Mouse (Mus musculus): ENCODE measurements at regions not wholly inside any gene's neighbourhood (a gene's known extent, or its start where the extent isn't known, plus 50 kb on each side); places are given as distances from the start of the nearest gene placed in this dataset.

- Histone ChIP-seq H3K9me3 (no peaks in the 10 kb centered on the region), H3K9ac (replicated peaks) (no peak overlapping the region), H3K4me3 (no peak overlapping the region), H3K27ac (replicated peaks) (peak overlapping the region; percentile 89), H3K36me3 (no peaks in the 10 kb centered on the region), H3K27me3 (no peaks in the 10 kb centered on the region), H3K4me1 (peaks cover 37% of the 10 kb centered on the region), H3K4me2 (replicated peaks) (no peak overlapping the region)
- WGBS: 62% methylated on average over 11 of the region's 11 CpGs
- no peak for ATAC-seq (replicated peaks)
Measured at GRCm38 (mm10) chr5:112042236-112042635, 210.1 kb downstream of the Cryba4 start.

- Histone ChIP-seq H3K9ac (replicated peaks) (no peak overlapping the region; the same call in 1 of the 2 replicates), H3K4me2 (replicated peaks) (peak overlapping the region; percentile 17; the same call in 1 of the 2 replicates), H3K9me3 (no peaks in the 10 kb centered on the region), H3K4me1 (peaks cover 46% of the 10 kb centered on the region), H3K27me3 (no peaks in the 10 kb centered on the region), H3K36me3 (no peaks in the 10 kb centered on the region), H3K27ac (replicated peaks) (peak overlapping the region; percentile 78), H3K4me3 (no peak overlapping the region)
- peak; percentile 83 for ATAC-seq (replicated peaks)
- WGBS: 6% methylated on average over 16 of the region's 16 CpGs
Measured at GRCm38 (mm10) chr5:112050046-112050782, 202.1 kb downstream of the Cryba4 start.

GRCm38 (mm10) chr5:112050906-112051305, 201.4 kb downstream of the Cryba4 start:
- peak overlapping the region; percentile 78 for H3K27ac ChIP-seq (replicated peaks)
- H3K9ac ChIP-seq (replicated peaks): no peak overlapping the region
- no peak overlapping the region for H3K4me2 ChIP-seq (replicated peaks)
- H3K36me3 ChIP-seq: no peaks in the 10 kb centered on the region
- H3K4me1 ChIP-seq: peaks cover 46% of the 10 kb centered on the region
- ATAC-seq (replicated peaks): peak; percentile 21; the same call in 1 of the 2 replicates
- H3K27me3 ChIP-seq: no peaks in the 10 kb centered on the region
- 18% methylated on average over 4 of the region's 5 CpGs for WGBS
- H3K9me3 ChIP-seq: no peaks in the 10 kb centered on the region
- H3K4me3 ChIP-seq: no peak overlapping the region

GRCm38 (mm10) chr5:112051786-112052185, 200.5 kb downstream of the Cryba4 start:
- no peak overlapping the region for H3K4me2 ChIP-seq (replicated peaks)
- peaks cover 46% of the 10 kb centered on the region for H3K4me1 ChIP-seq
- H3K4me3 ChIP-seq: no peak overlapping the region
- 67% methylated on average over 10 of the region's 10 CpGs for WGBS
- peak overlapping the region; percentile 78 for H3K27ac ChIP-seq (replicated peaks)
- H3K9ac ChIP-seq (replicated peaks): no peak overlapping the region
- ATAC-seq (replicated peaks): no peak
- no peaks in the 10 kb centered on the region for H3K9me3 ChIP-seq
- no peaks in the 10 kb centered on the region for H3K36me3 ChIP-seq
- H3K27me3 ChIP-seq: no peaks in the 10 kb centered on the region

- Histone ChIP-seq H3K9ac (replicated peaks) (no peak overlapping the region), H3K4me1 (peaks cover 46% of the 10 kb centered on the region), H3K4me2 (replicated peaks) (no peak overlapping the region), H3K27ac (replicated peaks) (peak overlapping the region; percentile 62; the same call in 1 of the 2 replicates), H3K4me3 (no peak overlapping the region), H3K9me3 (no peaks in the 10 kb centered on the region), H3K36me3 (no peaks in the 10 kb centered on the region), H3K27me3 (no peaks in the 10 kb centered on the region)
- 83% methylated on average over 5 of the region's 5 CpGs for WGBS
- ATAC-seq (replicated peaks): no peak
Measured at GRCm38 (mm10) chr5:112053600-112054155, 198.6 kb downstream of the Cryba4 start.

- 83% methylated on average over 4 of the region's 4 CpGs for WGBS
- no peaks in the 10 kb centered on the region for H3K9me3 ChIP-seq
- no peaks in the 10 kb centered on the region for H3K36me3 ChIP-seq
- no peak for ATAC-seq (replicated peaks)
- peaks cover 37% of the 10 kb centered on the region for H3K4me1 ChIP-seq
- H3K4me3 ChIP-seq: no peak overlapping the region
- H3K27ac ChIP-seq (replicated peaks): no peak overlapping the region
- no peaks in the 10 kb centered on the region for H3K27me3 ChIP-seq
- no peak overlapping the region for H3K9ac ChIP-seq (replicated peaks)
- no peak overlapping the region for H3K4me2 ChIP-seq (replicated peaks)
Measured at GRCm38 (mm10) chr5:112055018-112055417, 197.3 kb downstream of the Cryba4 start.

GRCm38 (mm10) chr5:112069917-112070316, 182.4 kb downstream of the Cryba4 start:
- H3K4me1 ChIP-seq: 0 out of 2 replicates have a peak, but pooled peaks cover 1% of the 10 kb centered on the region
- H3K9ac ChIP-seq (replicated peaks): no peak overlapping the region
- 87% methylated on average over 13 of the region's 13 CpGs for WGBS
- no peak overlapping the region for H3K27ac ChIP-seq (replicated peaks)
- H3K27me3 ChIP-seq: no peaks in the 10 kb centered on the region
- H3K36me3 ChIP-seq: no peaks in the 10 kb centered on the region
- H3K4me2 ChIP-seq (replicated peaks): no peak overlapping the region
- H3K9me3 ChIP-seq: no peaks in the 10 kb centered on the region
- no peak for ATAC-seq (replicated peaks)
- H3K4me3 ChIP-seq: no peak overlapping the region

GRCm38 (mm10) chr5:112072456-112072855, 179.9 kb downstream of the Cryba4 start:
- no peak overlapping the region for H3K9ac ChIP-seq (replicated peaks)
- H3K36me3 ChIP-seq: no peaks in the 10 kb centered on the region
- H3K27ac ChIP-seq (replicated peaks): no peak overlapping the region
- no peaks in the 10 kb centered on the region for H3K27me3 ChIP-seq
- H3K4me2 ChIP-seq (replicated peaks): no peak overlapping the region
- WGBS: 66% methylated on average over 4 of the region's 4 CpGs
- no peak overlapping the region for H3K4me3 ChIP-seq
- no peaks in the 10 kb centered on the region for H3K9me3 ChIP-seq
- H3K4me1 ChIP-seq: peaks cover 8% of the 10 kb centered on the region
- ATAC-seq (replicated peaks): no peak

GRCm38 (mm10) chr5:112077097-112077496, 175.2 kb downstream of the Cryba4 start:
- no peak overlapping the region for H3K27ac ChIP-seq (replicated peaks)
- H3K4me3 ChIP-seq: no peak overlapping the region
- H3K4me2 ChIP-seq (replicated peaks): no peak overlapping the region
- H3K9me3 ChIP-seq: no peaks in the 10 kb centered on the region
- no peak overlapping the region for H3K9ac ChIP-seq (replicated peaks)
- 0 out of 2 replicates have a peak, but pooled peaks have one; percentile 35 for ATAC-seq (replicated peaks)
- WGBS: 13% methylated on average over 14 of the region's 14 CpGs
- H3K36me3 ChIP-seq: no peaks in the 10 kb centered on the region
- no peaks in the 10 kb centered on the region for H3K27me3 ChIP-seq
- H3K4me1 ChIP-seq: peaks cover 20% of the 10 kb centered on the region

- Histone ChIP-seq H3K4me3 (no peak overlapping the region), H3K9me3 (no peaks in the 10 kb centered on the region), H3K9ac (replicated peaks) (no peak overlapping the region), H3K4me2 (replicated peaks) (no peak overlapping the region), H3K36me3 (no peaks in the 10 kb centered on the region), H3K4me1 (peaks cover 20% of the 10 kb centered on the region), H3K27me3 (no peaks in the 10 kb centered on the region), H3K27ac (replicated peaks) (0 out of 2 replicates have a peak overlapping the region, but pooled peaks have one; percentile 16)
- WGBS: 67% methylated on average over 19 of the region's 19 CpGs
- ATAC-seq (replicated peaks): no peak
Measured at GRCm38 (mm10) chr5:112077840-112078600, 174.3 kb downstream of the Cryba4 start.

GRCm38 (mm10) chr5:112081006-112081405, 171.3 kb downstream of the Cryba4 start:
- whole genome bisulfite sequencing: 46% methylated on average over 6 of the region's 6 CpGs
- Histone ChIP-seq H3K9me3 (no peaks in the 10 kb centered on the region), H3K4me2 (replicated peaks) (no peak overlapping the region), H3K27ac (replicated peaks) (no peak overlapping the region), H3K27me3 (no peaks in the 10 kb centered on the region), H3K4me1 (peaks cover 22% of the 10 kb centered on the region), H3K4me3 (no peak overlapping the region), H3K36me3 (no peaks in the 10 kb centered on the region), H3K9ac (replicated peaks) (no peak overlapping the region)
- ATAC-seq (replicated peaks): no peak
